Mouse (Mus musculus): ENCODE measurements around the gene Tor2a. TPM values are rescaled to one million over a fixed set of nuclear protein-coding genes. Genes with fewer than 3 reads are reported as not detected.

Tor2a gene
- total and polyA plus RNA-seq, 3 experiments = 54.7 to 62.2 TPM; not detected in 1

DNA sequence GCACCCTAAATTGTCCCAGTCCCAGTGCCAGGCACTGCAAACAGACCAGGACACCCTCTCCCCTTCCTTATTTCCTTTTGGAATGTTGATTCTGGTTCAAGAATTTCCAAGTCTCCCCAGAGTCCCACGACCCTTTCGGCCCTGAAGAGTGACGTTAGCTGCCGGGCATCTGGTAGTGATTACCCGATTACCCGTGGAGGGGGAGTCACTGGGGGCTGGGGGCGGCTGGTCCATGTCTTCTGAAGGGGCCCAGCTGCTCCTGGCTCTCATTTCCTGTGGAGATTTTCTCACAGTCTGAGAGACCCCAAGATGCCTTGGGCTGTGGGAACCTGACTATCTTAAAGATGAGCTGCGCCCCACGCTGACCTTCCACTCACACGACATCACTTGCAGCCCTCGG, 26.2 kb upstream of the Tor2a start:
- Histone ChIP-seq H3K79me2 (ENCODE audit: control insufficient read depth, insufficient read depth, low read length, poor library complexity) (no peaks in the 10 kb centered on the region), H3K4me3 (ENCODE audit: control insufficient read depth in 1 of 2, insufficient read depth in 1 of 2, low read depth in 2 of 2, low read length in 2 of 2) (no peak overlapping the region), H3K36me3 (ENCODE audit: control insufficient read depth in 1 of 2, insufficient read depth in 2 of 2, low read length in 2 of 2) (no peaks in the 10 kb centered on the region), H3K9ac (ENCODE audit: control insufficient read depth, low read depth, low read length, poor library complexity, severe bottlenecking) (no peak overlapping the region), H3K4me1 (ENCODE audit: control insufficient read depth in 1 of 2, insufficient read depth in 2 of 2, low read length in 2 of 2) (peaks cover 0 to 3% of the 10 kb centered on the region in 2 experiments; a peak in 1 of 4 replicates), H3K27me3 (ENCODE audit: control insufficient read depth in 1 of 2, insufficient read depth in 2 of 2, low read length in 2 of 2) (no peaks in the 10 kb centered on the region; a peak in 1 of 4 replicates), H3K27ac (ENCODE audit: control insufficient read depth, low read depth, low read length) (no peak overlapping the region), H3K9me3 (replicated peaks; ENCODE audit: insufficient read depth, low read length) (no peaks in the 10 kb centered on the region)
- TF ChIP-seq SIN3A (IDR thresholded peaks at IDR 0.05; ENCODE audit: low read length) (no peak), JUND (IDR thresholded peaks at IDR 0.05; ENCODE audit: low read depth, low read length) (no peak), E2F4 (IDR thresholded peaks at IDR 0.05; ENCODE audit: borderline replicate concordance, low read depth, low read length) (no peak), POLR2AphosphoS5 (IDR thresholded peaks at IDR 0.05; ENCODE audit: borderline replicate concordance, low read depth, low read length) (no peak), TAL1 (IDR thresholded peaks at IDR 0.05; ENCODE audit: low read length) (no peak), POLR2AphosphoS2 (IDR thresholded peaks at IDR 0.05; ENCODE audit: low read length) (no peak), RCOR1 (IDR thresholded peaks at IDR 0.05; ENCODE audit: low read depth, low read length) (no peak), MXI1 (IDR thresholded peaks at IDR 0.05; ENCODE audit: low read depth, low read length) (no peak), ELF1 (IDR thresholded peaks at IDR 0.05; ENCODE audit: low read depth, low read length) (no peak), NRF1 (IDR thresholded peaks at IDR 0.05; ENCODE audit: insufficient read depth, low read depth, low read length, poor library complexity, severe bottlenecking) (no peak), ZC3H11A (IDR thresholded peaks at IDR 0.05; ENCODE audit: low read depth, low read length) (no peak), UBTF (IDR thresholded peaks at IDR 0.05; ENCODE audit: borderline replicate concordance, insufficient read depth, low read depth, low read length) (no peak), TCF12 (IDR thresholded peaks at IDR 0.05; ENCODE audit: low read depth, low read length) (no peak), EP300 (IDR thresholded peaks at IDR 0.05; ENCODE audit: low read depth in 1 of 2, low read length in 2 of 2) (no peak), CHD1 (IDR thresholded peaks at IDR 0.05; ENCODE audit: low read depth, low read length) (no peak), NELFE (IDR thresholded peaks at IDR 0.05; ENCODE audit: low read depth, low read length) (no peak), ZKSCAN1 (IDR thresholded peaks at IDR 0.05; ENCODE audit: low read depth, low read length) (no peak), ZNF384 (IDR thresholded peaks at IDR 0.05; ENCODE audit: low read depth, low read length) (no peak)
- DNase-seq (ENCODE audit: low read depth, low spot score) = no peak

- Histone ChIP-seq H3K36me3 (ENCODE audit: control insufficient read depth in 1 of 2, insufficient read depth in 2 of 2, low read length in 2 of 2) (no peaks in the 10 kb centered on the region), H3K4me1 (ENCODE audit: control insufficient read depth in 1 of 2, insufficient read depth in 2 of 2, low read length in 2 of 2) (peaks cover 0 to 3% of the 10 kb centered on the region in 2 experiments; a peak in 1 of 4 replicates), H3K9me3 (replicated peaks; ENCODE audit: insufficient read depth, low read length) (no peaks in the 10 kb centered on the region), H3K9ac (ENCODE audit: control insufficient read depth, low read depth, low read length, poor library complexity, severe bottlenecking) (no peak overlapping the region), H3K79me2 (ENCODE audit: control insufficient read depth, insufficient read depth, low read length, poor library complexity) (no peaks in the 10 kb centered on the region), H3K27ac (ENCODE audit: control insufficient read depth, low read depth, low read length) (no peak overlapping the region), H3K27me3 (ENCODE audit: control insufficient read depth in 1 of 2, insufficient read depth in 2 of 2, low read length in 2 of 2) (no peaks in the 10 kb centered on the region; a peak in 1 of 4 replicates), H3K4me3 (ENCODE audit: control insufficient read depth in 1 of 2, insufficient read depth in 1 of 2, low read depth in 2 of 2, low read length in 2 of 2) (no peak overlapping the region)
- DNase-seq (ENCODE audit: low read depth, low spot score) = no peak
- no peak for TF ChIP-seq GATA1 (IDR thresholded peaks at IDR 0.05; ENCODE audit: low read depth, low read length)
- no peak for TF ChIP-seq E2F4 (IDR thresholded peaks at IDR 0.05; ENCODE audit: borderline replicate concordance, low read depth, low read length)
- TF ChIP-seq TAL1 (IDR thresholded peaks at IDR 0.05; ENCODE audit: low read length) = no peak
- TF ChIP-seq ZKSCAN1 (IDR thresholded peaks at IDR 0.05; ENCODE audit: low read depth, low read length) = no peak
- TF ChIP-seq MEF2A (IDR thresholded peaks at IDR 0.05; ENCODE audit: extremely low read depth, insufficient replicate concordance, low read depth, low read length, poor library complexity, severe bottlenecking) = no peak
Measured at GRCm38 (mm10) chr2:32731911-32732310, 25.1 kb upstream of the Tor2a start.
